29 mouse cellular contexts compared by ENCODE assay signal in genomic region chrX:20853794-20854193, GRCm38 (mm10). TPM values are rescaled to one million over a fixed set of nuclear protein-coding genes. Genes with fewer than 3 reads are reported as not detected.
"Had no signal": no experiment of that assay in that cellular context is flagged by ENCODE, and none has a peak within 500 bp of the region (broad histone marks: within the 10 kb centered on the region; RNA-seq: fewer than 3 reads in every experiment).

No protein-coding gene starts in this region.

- H3K4me3 ChIP-seq: embryonic facial prominence, embryonic 10.5 days; embryonic facial prominence, embryonic 12.5 days; embryonic facial prominence, embryonic 13.5 days; embryonic facial prominence, embryonic 15.5 days; erythroblast, embryonic 14.5 days; forebrain, embryonic 10.5 days; forebrain, embryonic 12.5 days; forebrain, embryonic 13.5 days; forebrain, embryonic 15.5 days; gastrocnemius, adult 2 months; heart, adult 2 months; heart, embryonic 10.5 days had no signal

- H3K4me1 ChIP-seq: embryonic facial prominence, embryonic 12.5 days; embryonic facial prominence, embryonic 15.5 days; heart, embryonic 10.5 days had no signal

- DNase-seq: cerebellum, adult 2 months; cerebellum, adult 8-10 months; cerebellum, adult 9-10 months; cerebellum, adult 9-11 months; cerebellum, postnatal 10 days; cerebellum, postnatal 14 days; cerebellum, postnatal 25 days; cerebellum, postnatal 36 days; embryo, embryonic 11 days; forebrain, postnatal 0 days; gastrocnemius, adult 2 months; gastrocnemius, postnatal 10 days; gastrocnemius, postnatal 14 days; gastrocnemius, postnatal 25 days; gastrocnemius, postnatal 36 days; heart, adult 18-20 months; heart, adult 2 months had no signal

- H3K27ac ChIP-seq: embryonic facial prominence, embryonic 10.5 days; embryonic facial prominence, embryonic 12.5 days; embryonic facial prominence, embryonic 13.5 days; embryonic facial prominence, embryonic 15.5 days; forebrain, embryonic 10.5 days; forebrain, embryonic 12.5 days; forebrain, embryonic 13.5 days; forebrain, embryonic 15.5 days; gastrocnemius, adult 2 months; heart, adult 2 months; heart, embryonic 10.5 days had no signal

RNA-seq across cellular contexts. Expression of gene Timp1, which starts 16.2 kb away (rescaled TPM):
- total RNA-seq: common myeloid progenitor, adult 5-6 weeks; granulocyte monocyte progenitor cell, adult 5-6 weeks had no signal
- polyA plus RNA-seq: erythroblast, embryonic 14.5 days had no signal
